Mouse (Mus musculus) liver, adult 2 months (tissue): ENCODE results near the gene Bard1. TPM values are rescaled to one million over a fixed set of nuclear protein-coding genes. Genes with fewer than 3 reads are reported as not detected.

ENCODE experiments used
- DNase-seq: peaks from one replicate; pipeline ENCODE4 v3.0.0-alpha.2; 2011; ENCODE audit warnings: low read depth, low spot score; ENCODE audit errors: extremely low read depth
- H3K27ac ChIP-seq: fragments of 200-500 bp; replicated peaks from 2 replicates; pipeline ENCODE4 v1.5.1; 2012; ENCODE audit warnings: low read depth, mild to moderate bottlenecking, control low read depth, inconsistent platforms, low read length; ENCODE audit not compliant: insufficient read depth
- H3K27me3 ChIP-seq: fragments of 200-500 bp; 2 replicates; pipeline ENCODE4 v1.6.1; 2012; ENCODE audit warnings: mild to moderate bottlenecking, moderate library complexity, low read length, inconsistent platforms; ENCODE audit not compliant: control insufficient read depth, insufficient read depth
- H3K36me3 ChIP-seq: fragments of 200-500 bp; 2 replicates; pipeline ENCODE4 v1.6.1; 2012; ENCODE audit warnings: low read length, inconsistent platforms; ENCODE audit not compliant: control insufficient read depth, insufficient read depth
- H3K4me1 ChIP-seq: fragments of 200-500 bp; 2 replicates; pipeline ENCODE4 v1.6.1; 2011; ENCODE audit warnings: low read length; ENCODE audit not compliant: control insufficient read depth, insufficient read depth
- H3K4me3 ChIP-seq: fragments of 200-500 bp; 2 replicates; pipeline ENCODE4 v1.5.1; 2011; ENCODE audit warnings: low read depth, mild to moderate bottlenecking, control low read depth, low read length, moderate library complexity; ENCODE audit not compliant: insufficient read depth
- H3K79me2 ChIP-seq: fragments of 200-500 bp; 2 replicates; pipeline ENCODE4 v1.6.1; 2012; ENCODE audit warnings: inconsistent platforms, mild to moderate bottlenecking, low read length, moderate library complexity; ENCODE audit not compliant: control insufficient read depth, insufficient read depth
- H3K9ac ChIP-seq: fragments of 200-500 bp; 2 replicates; pipeline ENCODE4 v1.6.1; 2012; ENCODE audit warnings: low read depth, mild to moderate bottlenecking, control low read depth, inconsistent platforms, low read length
- CTCF ChIP-seq: fragments of 200-500 bp; IDR thresholded peaks from 2 replicates; pipeline ENCODE4 v1.5.1; 2011; ENCODE audit warnings: low read depth, low read length, control low read depth
- POLR2A ChIP-seq: fragments of 200-500 bp; IDR thresholded peaks from 2 replicates; pipeline ENCODE4 v1.6.1; 2011; ENCODE audit warnings: low read length, control low read depth; ENCODE audit not compliant: insufficient read depth; ENCODE audit errors: extremely low read depth
- WGBS: fragments of 180-500 bp; shearing (Covaris S2); methylation state at CpG from one replicate; pipeline ENCODE4 v1.1.7; 2018; 5-methylcytosine and 5-hydroxymethylcytosine counted together
- polyA plus RNA-seq: library from polyadenylated mRNA; depleted of rRNA; stranded (reverse); fragments of >200 nt; gene quantifications from 2 replicates; pipeline ENCODE4 v1.2.3, GENCODE M21; 2012
- total RNA-seq: library from RNA; depleted of rRNA; stranded (reverse); fragments of >200 nt; gene quantifications from 2 replicates; pipeline ENCODE4 v1.2.3, GENCODE M21; 2014

Bard1 gene
- total and polyA plus RNA-seq, 2 experiments, result 0.05 to 0.18 TPM

- peaks cover 3% of the 10 kb centered on the region; the same call in 1 of the 2 replicates for H3K4me1 ChIP-seq
- no peak overlapping the region for H3K27ac ChIP-seq
- no peak overlapping the region for H3K9ac ChIP-seq
- no peaks in the 10 kb centered on the region for H3K27me3 ChIP-seq
- no peaks in the 10 kb centered on the region for H3K36me3 ChIP-seq
- TF ChIP-seq CTCF (no peak), POLR2A (no peak)
- 53% methylated on average over 3 of the region's 3 CpGs for WGBS
- H3K79me2 ChIP-seq, result no peaks in the 10 kb centered on the region; the same call in 1 of the 2 replicates
- H3K4me3 ChIP-seq, result no peak overlapping the region
- no peak for DNase-seq
Measured at GRCm38 (mm10) chr1:71099945-71100515, 2.9 kb downstream of the Bard1 start.

GRCm38 (mm10) chr1:71096031-71096430, 6.9 kb downstream of the Bard1 start:
- H3K9ac ChIP-seq, result no peak overlapping the region
- no peak overlapping the region for H3K27ac ChIP-seq
- H3K27me3 ChIP-seq, result no peaks in the 10 kb centered on the region
- no peaks in the 10 kb centered on the region for H3K36me3 ChIP-seq
- TF ChIP-seq POLR2A, result no peak
- no peak for TF ChIP-seq CTCF
- peaks cover 3% of the 10 kb centered on the region; the same call in 1 of the 2 replicates for H3K4me1 ChIP-seq
- H3K79me2 ChIP-seq, result no peaks in the 10 kb centered on the region; the same call in 1 of the 2 replicates
- 100% methylated on average over 1 of the region's 1 CpGs for WGBS
- H3K4me3 ChIP-seq, result no peak overlapping the region
- no peak for DNase-seq

GRCm38 (mm10) chr1:71095211-71095805, 7.6 kb downstream of the Bard1 start:
- DNase-seq, result no peak
- Histone ChIP-seq H3K4me3 (no peak overlapping the region), H3K4me1 (peaks cover 3% of the 10 kb centered on the region; the same call in 1 of the 2 replicates), H3K79me2 (no peaks in the 10 kb centered on the region; the same call in 1 of the 2 replicates), H3K27ac (no peak overlapping the region), H3K27me3 (no peaks in the 10 kb centered on the region), H3K9ac (no peak overlapping the region), H3K36me3 (no peaks in the 10 kb centered on the region)
- WGBS, result 93% methylated on average over 2 of the region's 2 CpGs
- TF ChIP-seq POLR2A (no peak), CTCF (no peak)

GRCm38 (mm10) chr1:71075651-71076050, 27.3 kb downstream of the Bard1 start:
- H3K27me3 ChIP-seq, result no peaks in the 10 kb centered on the region
- WGBS, result 84% methylated on average over 3 of the region's 3 CpGs
- no peak overlapping the region for H3K27ac ChIP-seq
- H3K36me3 ChIP-seq, result no peaks in the 10 kb centered on the region
- H3K4me1 ChIP-seq, result no peaks in the 10 kb centered on the region
- DNase-seq, result no peak
- H3K79me2 ChIP-seq, result no peaks in the 10 kb centered on the region
- no peak for TF ChIP-seq CTCF
- no peak for TF ChIP-seq POLR2A
- no peak overlapping the region for H3K9ac ChIP-seq
- no peak overlapping the region for H3K4me3 ChIP-seq

- Histone ChIP-seq H3K27me3 (no peaks in the 10 kb centered on the region), H3K36me3 (no peaks in the 10 kb centered on the region), H3K4me3 (no peak overlapping the region), H3K4me1 (no peaks in the 10 kb centered on the region), H3K27ac (no peak overlapping the region), H3K79me2 (no peaks in the 10 kb centered on the region), H3K9ac (no peak overlapping the region)
- DNase-seq, result no peak
- TF ChIP-seq CTCF, result no peak
- no peak for TF ChIP-seq POLR2A
Measured at GRCm38 (mm10) chr1:71070771-71071170, 32.2 kb downstream of the Bard1 start.

GRCm38 (mm10) chr1:71068728-71069304, 34.1 kb downstream of the Bard1 start:
- H3K27me3 ChIP-seq, result no peaks in the 10 kb centered on the region
- H3K27ac ChIP-seq, result no peak overlapping the region
- TF ChIP-seq POLR2A (no peak), CTCF (no peak)
- H3K4me3 ChIP-seq, result no peak overlapping the region
- no peaks in the 10 kb centered on the region for H3K79me2 ChIP-seq
- H3K9ac ChIP-seq, result no peak overlapping the region
- H3K4me1 ChIP-seq, result no peaks in the 10 kb centered on the region
- DNase-seq, result no peak
- 84% methylated on average over 3 of the region's 3 CpGs for WGBS
- H3K36me3 ChIP-seq, result no peaks in the 10 kb centered on the region
